Mouse (Mus musculus) ovary, postnatal 36 days (tissue): ENCODE data around the gene BC052040.

ENCODE experiments used
- DNase-seq: peaks from one replicate; pipeline ENCODE4 v3.0.0; 2022; ENCODE audit warnings: low spot score, mixed read lengths

Gene BC052040

GRCm38 (mm10) chr2:115601280-115601679, 19.8 kb downstream of the BC052040 start:
- no peak for DNase-seq

- no peak for DNase-seq
Measured at GRCm38 (mm10) chr2:115602116-115602515, 20.6 kb downstream of the BC052040 start.

- DNase-seq, result no peak
Measured at GRCm38 (mm10) chr2:115604132-115604531, 22.6 kb downstream of the BC052040 start.

GRCm38 (mm10) chr2:115605829-115606336, 24.4 kb downstream of the BC052040 start:
- DNase-seq, result no peak

GRCm38 (mm10) chr2:115609020-115609419, 27.5 kb downstream of the BC052040 start:
- no peak for DNase-seq

- no peak for DNase-seq
Measured at GRCm38 (mm10) chr2:115610092-115610491, 28.6 kb downstream of the BC052040 start.

GRCm38 (mm10) chr2:115610503-115610902, 29.0 kb downstream of the BC052040 start:
- DNase-seq, result no peak

GRCm38 (mm10) chr2:115613830-115614520, 32.5 kb downstream of the BC052040 start:
- no peak for DNase-seq

- no peak for DNase-seq
Measured at GRCm38 (mm10) chr2:115628471-115628870, 47.0 kb downstream of the BC052040 start.

GRCm38 (mm10) chr2:115631031-115631434, 49.5 kb downstream of the BC052040 start:
- no peak for DNase-seq

- DNase-seq, result no peak
Measured at GRCm38 (mm10) chr2:115631826-115632225, 50.3 kb downstream of the BC052040 start.

- no peak for DNase-seq
Measured at GRCm38 (mm10) chr2:115650203-115650602, 68.7 kb downstream of the BC052040 start.

- DNase-seq, result no peak
Measured at GRCm38 (mm10) chr2:115659712-115660111, 78.2 kb downstream of the BC052040 start.

- no peak for DNase-seq
Measured at GRCm38 (mm10) chr2:115660213-115661120, 79.0 kb downstream of the BC052040 start.

GRCm38 (mm10) chr2:115667516-115667915, 86.0 kb downstream of the BC052040 start:
- DNase-seq, result no peak

- DNase-seq, result no peak
Measured at GRCm38 (mm10) chr2:115673054-115673660, 91.6 kb downstream of the BC052040 start.

GRCm38 (mm10) chr2:115678786-115679185, 97.3 kb downstream of the BC052040 start:
- DNase-seq, result no peak

GRCm38 (mm10) chr2:115685250-115685649, 103.7 kb downstream of the BC052040 start:
- DNase-seq, result no peak

- no peak for DNase-seq
Measured at GRCm38 (mm10) chr2:115687612-115688011, 106.1 kb downstream of the BC052040 start.

GRCm38 (mm10) chr2:115688282-115688681, 106.8 kb downstream of the BC052040 start:
- no peak for DNase-seq

GRCm38 (mm10) chr2:115693841-115694240, 112.3 kb downstream of the BC052040 start:
- DNase-seq, result no peak

- no peak for DNase-seq
Measured at GRCm38 (mm10) chr2:115694386-115694785, 112.9 kb downstream of the BC052040 start.
